Mouse (Mus musculus): ENCODE measurements around the gene Krtap5-1. TPM values are rescaled to one million over a fixed set of nuclear protein-coding genes. Genes with fewer than 3 reads are reported as not detected.
"Not testable (repeated sequence)": the region's sequence is repeated elsewhere in the genome, so short reads cannot be mapped to it uniquely, and the experiment has no call there.

Gene Krtap5-1
- not detected in 2 replicates for polyA plus RNA-seq (2015; fragmentation: Nextera tagmentation; extraction: Ambion mirVana)

GRCm38 (mm10) chr7:142297018-142297417, at the start of gene Krtap5-1:
TSS of gene Krtap5-1 (minus strand) at chr7:142297118.
- ATAC-seq (replicated peaks); H3K36me3 ChIP-seq (replicated peaks); H3K9me3 ChIP-seq; H3K4me1 ChIP-seq; H3K27me3 ChIP-seq (replicated peaks); H3K27ac ChIP-seq; H3K4me2 ChIP-seq; H3K4me3 ChIP-seq; H3K9ac ChIP-seq: not testable (repeated sequence)

DNA sequence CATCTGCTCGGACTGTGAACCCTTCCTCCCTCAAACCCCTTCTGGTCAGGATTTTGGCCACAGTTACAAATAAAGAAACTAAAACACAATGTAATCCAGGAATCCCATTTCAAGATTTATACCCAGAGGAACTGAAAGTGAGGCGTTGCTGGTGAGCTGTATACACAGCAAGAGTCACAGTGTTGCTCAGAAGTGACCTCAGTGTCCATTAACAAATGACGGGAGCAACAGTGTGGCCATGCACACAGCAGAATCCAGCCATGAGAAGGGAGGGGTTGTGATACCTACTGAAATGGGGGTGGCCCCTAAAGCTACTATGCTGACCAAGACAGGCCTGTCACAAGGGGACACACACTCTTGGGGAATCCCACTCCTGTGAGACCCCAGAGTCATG, 45.3 kb upstream of the Krtap5-1 start:
- Histone ChIP-seq H3K27ac (no peak overlapping the region), H3K4me2 (no peak overlapping the region), H3K4me3 (no peak overlapping the region), H3K9me3 (no peaks in the 10 kb centered on the region), H3K36me3 (replicated peaks) (no peaks in the 10 kb centered on the region), H3K4me1 (no peaks in the 10 kb centered on the region), H3K9ac (no peak overlapping the region), H3K27me3 (replicated peaks) (no peaks in the 10 kb centered on the region)
- 80% methylated on average over 3 of the region's 3 CpGs for WGBS
- ATAC-seq (replicated peaks), result no peak

DNA sequence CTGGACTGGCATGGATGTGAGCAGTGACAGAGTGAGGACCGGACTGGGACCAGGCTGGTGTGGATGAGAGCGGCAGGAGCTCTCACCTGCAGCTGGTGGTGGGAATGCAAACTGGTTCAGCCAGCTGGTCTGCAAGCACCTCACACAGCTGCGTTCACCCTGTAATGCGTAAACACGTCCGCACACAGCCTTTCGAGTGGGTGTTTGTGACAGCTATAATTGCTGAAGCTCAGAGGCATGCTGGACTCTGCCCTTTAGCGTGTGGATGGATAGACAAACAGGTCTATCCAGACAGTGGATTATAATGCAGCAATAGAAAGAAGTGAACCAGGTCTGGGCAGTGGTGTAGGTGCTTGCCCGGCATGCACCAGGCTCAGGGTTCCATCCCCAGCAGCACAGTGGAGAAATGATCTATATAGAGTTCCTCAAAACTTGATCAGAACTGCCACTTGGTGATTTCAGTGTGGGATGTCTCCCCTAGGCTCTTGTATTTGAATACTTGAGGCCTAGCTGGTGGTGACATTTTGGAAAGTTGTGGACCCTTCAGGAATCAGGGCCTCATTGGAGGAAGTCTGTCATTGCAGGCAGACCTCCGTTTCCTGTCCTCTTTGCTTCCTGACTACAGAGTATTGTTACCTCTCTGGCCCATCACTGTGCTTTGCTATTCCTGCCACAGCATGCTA, 44.8 kb upstream of the Krtap5-1 start:
- no peak overlapping the region for H3K4me3 ChIP-seq
- WGBS, result 87% methylated on average over 10 of the region's 10 CpGs
- ATAC-seq (replicated peaks), result no peak
- H3K27me3 ChIP-seq (replicated peaks), result no peaks in the 10 kb centered on the region
- H3K36me3 ChIP-seq (replicated peaks), result no peaks in the 10 kb centered on the region
- no peak overlapping the region for H3K9ac ChIP-seq
- H3K4me1 ChIP-seq, result no peaks in the 10 kb centered on the region
- no peak overlapping the region for H3K4me2 ChIP-seq
- no peaks in the 10 kb centered on the region for H3K9me3 ChIP-seq
- no peak overlapping the region for H3K27ac ChIP-seq

DNA sequence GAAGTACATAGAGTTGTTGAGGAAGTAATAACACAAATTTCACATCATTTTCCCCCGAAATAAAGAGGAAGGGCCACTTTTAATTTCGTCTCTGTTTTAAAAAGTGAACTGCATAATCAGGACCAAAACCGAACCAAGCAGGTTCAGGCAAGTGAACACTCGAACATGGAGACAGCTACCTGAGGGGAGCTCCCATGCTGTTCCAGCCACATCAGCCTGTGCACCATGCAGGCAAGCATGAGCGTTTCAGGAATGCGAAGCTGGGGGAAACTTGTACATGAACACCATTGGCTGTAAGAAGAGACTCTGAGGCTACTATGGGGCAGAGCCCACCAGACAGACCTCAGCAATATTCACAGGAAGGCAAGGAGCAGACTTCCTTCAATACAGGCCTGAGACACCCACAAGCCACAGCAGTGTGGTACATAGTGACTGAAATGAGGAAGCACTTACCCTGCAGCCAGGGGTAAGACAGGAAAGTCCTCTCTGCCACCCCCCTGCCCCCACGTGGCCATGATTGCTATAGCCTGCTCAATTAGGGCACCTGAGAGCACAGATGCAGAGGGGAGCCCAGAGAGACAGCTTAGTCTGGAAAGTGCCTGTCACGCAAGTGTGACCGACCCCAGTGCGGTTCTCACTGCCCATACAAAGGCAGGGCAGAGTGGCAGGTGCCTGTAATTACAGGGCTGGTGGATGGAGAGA, 43.5 kb upstream of the Krtap5-1 start:
- Histone ChIP-seq H3K4me1 (no peaks in the 10 kb centered on the region), H3K9ac (no peak overlapping the region), H3K27me3 (replicated peaks) (no peaks in the 10 kb centered on the region), H3K4me3 (no peak overlapping the region), H3K27ac (no peak overlapping the region), H3K36me3 (replicated peaks) (no peaks in the 10 kb centered on the region), H3K4me2 (no peak overlapping the region), H3K9me3 (no peaks in the 10 kb centered on the region)
- WGBS, result 58% methylated on average over 10 of the region's 10 CpGs
- ATAC-seq (replicated peaks), result no peak

- H3K27ac ChIP-seq, result no peak overlapping the region
- no peaks in the 10 kb centered on the region for H3K27me3 ChIP-seq (replicated peaks)
- no peaks in the 10 kb centered on the region for H3K9me3 ChIP-seq
- no peak overlapping the region for H3K4me2 ChIP-seq
- H3K9ac ChIP-seq, result no peak overlapping the region
- WGBS, result 76% methylated on average over 8 of the region's 8 CpGs
- no peaks in the 10 kb centered on the region for H3K36me3 ChIP-seq (replicated peaks)
- no peaks in the 10 kb centered on the region for H3K4me1 ChIP-seq
- ATAC-seq (replicated peaks), result no peak
- no peak overlapping the region for H3K4me3 ChIP-seq
These were observed 38.2 kb upstream of the Krtap5-1 start for GRCm38 (mm10) chr7:142335151-142335550.

DNA sequence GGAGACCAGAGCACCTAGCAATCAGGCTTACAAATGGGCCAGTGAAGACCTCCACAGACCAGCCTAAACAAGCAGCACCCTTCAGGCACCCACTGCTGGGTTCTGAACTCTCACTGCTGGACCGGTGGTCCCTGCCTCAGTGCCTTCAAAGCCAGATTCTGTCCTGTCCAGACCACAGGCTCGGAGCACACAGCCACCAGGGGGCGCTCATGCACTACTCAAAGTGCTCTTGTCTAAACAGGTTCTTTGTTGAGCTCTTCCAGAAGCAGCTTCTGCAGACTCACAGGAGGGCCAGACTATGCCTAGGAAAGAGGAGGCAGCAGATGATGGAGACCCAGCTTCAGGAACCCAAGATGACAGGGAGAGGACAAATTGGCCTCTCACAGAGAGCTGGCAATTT, 37.3 kb upstream of the Krtap5-1 start:
- Histone ChIP-seq H3K4me2 (no peak overlapping the region), H3K4me1 (no peaks in the 10 kb centered on the region), H3K4me3 (no peak overlapping the region), H3K36me3 (replicated peaks) (no peaks in the 10 kb centered on the region), H3K27ac (no peak overlapping the region), H3K27me3 (replicated peaks) (no peaks in the 10 kb centered on the region), H3K9me3 (no peaks in the 10 kb centered on the region), H3K9ac (no peak overlapping the region)
- ATAC-seq (replicated peaks), result peak; percentile 83
- WGBS, result 13% methylated on average over 3 of the region's 3 CpGs

GRCm38 (mm10) chr7:142332741-142333140, 35.8 kb upstream of the Krtap5-1 start:
- ATAC-seq (replicated peaks); H3K36me3 ChIP-seq (replicated peaks); H3K4me1 ChIP-seq; H3K27me3 ChIP-seq (replicated peaks); H3K4me2 ChIP-seq; H3K27ac ChIP-seq; H3K9me3 ChIP-seq; H3K4me3 ChIP-seq; H3K9ac ChIP-seq: not testable (repeated sequence)
- WGBS, result 77% methylated on average over 5 of the region's 9 CpGs

DNA sequence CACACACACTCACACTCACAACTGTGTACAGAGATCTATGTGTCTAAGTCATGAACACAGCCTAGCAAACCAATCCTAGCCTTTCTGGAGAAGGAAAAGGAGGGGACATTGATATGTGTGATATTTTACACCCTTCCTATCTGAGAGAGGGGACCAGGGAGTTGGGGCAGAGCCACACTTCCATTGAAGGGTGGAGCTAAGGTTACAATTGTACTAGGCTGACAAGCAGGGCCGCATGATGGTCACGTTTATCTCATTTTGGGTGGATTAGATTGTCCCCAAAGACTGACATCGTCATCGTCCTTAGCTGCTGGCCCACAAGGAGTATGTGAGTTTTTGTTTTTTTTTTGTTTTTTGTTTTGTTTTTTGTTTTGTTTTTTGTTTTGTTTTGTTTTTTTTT, 34.4 kb upstream of the Krtap5-1 start:
- no peak for ATAC-seq (replicated peaks)
- Histone ChIP-seq H3K4me1 (no peaks in the 10 kb centered on the region), H3K4me3 (no peak overlapping the region), H3K36me3 (replicated peaks) (no peaks in the 10 kb centered on the region), H3K27me3 (replicated peaks) (no peaks in the 10 kb centered on the region), H3K9ac (no peak overlapping the region), H3K4me2 (no peak overlapping the region), H3K27ac (no peak overlapping the region), H3K9me3 (no peaks in the 10 kb centered on the region)
- WGBS, result 92% methylated on average over 4 of the region's 4 CpGs

- H3K9ac ChIP-seq, result no peak overlapping the region
- no peak for ATAC-seq (replicated peaks)
- no peaks in the 10 kb centered on the region for H3K9me3 ChIP-seq
- no peaks in the 10 kb centered on the region for H3K27me3 ChIP-seq (replicated peaks)
- no peak overlapping the region for H3K4me2 ChIP-seq
- 72% methylated on average over 9 of the region's 9 CpGs for WGBS
- no peak overlapping the region for H3K27ac ChIP-seq
- no peaks in the 10 kb centered on the region for H3K36me3 ChIP-seq (replicated peaks)
- H3K4me3 ChIP-seq, result no peak overlapping the region
- no peaks in the 10 kb centered on the region for H3K4me1 ChIP-seq
These were observed 33.4 kb upstream of the Krtap5-1 start for GRCm38 (mm10) chr7:142330271-142330724.

GRCm38 (mm10) chr7:142328507-142328906, 31.6 kb upstream of the Krtap5-1 start:
- WGBS, result 66% methylated on average over 3 of the region's 3 CpGs
- no peak overlapping the region for H3K9ac ChIP-seq
- no peak overlapping the region for H3K4me2 ChIP-seq
- no peak for ATAC-seq (replicated peaks)
- no peaks in the 10 kb centered on the region for H3K4me1 ChIP-seq
- H3K27ac ChIP-seq, result no peak overlapping the region
- H3K9me3 ChIP-seq, result no peaks in the 10 kb centered on the region
- H3K27me3 ChIP-seq (replicated peaks), result no peaks in the 10 kb centered on the region
- H3K4me3 ChIP-seq, result no peak overlapping the region
- no peaks in the 10 kb centered on the region for H3K36me3 ChIP-seq (replicated peaks)

DNA sequence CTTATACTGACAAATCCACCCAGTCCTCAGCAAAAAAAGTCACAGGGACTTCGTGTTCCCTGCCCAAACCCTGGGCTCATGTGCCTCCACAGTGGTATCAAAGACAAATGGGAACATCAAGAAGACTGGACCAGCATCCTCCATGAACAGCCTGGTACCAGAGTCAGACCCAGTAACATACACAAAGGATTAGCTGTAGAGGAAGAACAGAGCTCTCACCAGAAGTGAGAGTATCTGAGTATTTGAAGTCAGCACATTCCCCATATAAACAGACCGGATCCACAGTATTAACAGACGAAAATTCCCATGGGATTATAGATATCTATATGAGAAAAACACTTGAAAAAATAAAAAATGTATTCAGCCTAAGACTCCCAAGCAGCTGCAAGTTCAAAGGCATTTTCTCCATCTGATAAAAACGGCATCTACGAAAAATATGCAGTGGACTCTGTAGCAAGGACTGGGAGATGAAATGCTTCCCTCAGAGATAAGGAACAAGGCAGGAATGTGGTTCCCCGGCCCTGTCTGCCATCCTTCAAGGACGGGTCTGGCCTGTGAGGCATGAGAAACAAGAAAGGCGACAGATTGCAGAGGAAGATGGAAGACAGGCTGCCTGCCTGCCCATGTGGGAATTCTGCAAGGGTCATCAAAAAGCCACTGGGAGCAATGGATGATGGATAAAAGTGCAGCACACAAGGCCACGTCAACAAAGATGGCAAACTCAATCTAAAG, 30.0 kb upstream of the Krtap5-1 start:
- WGBS, result 71% methylated on average over 9 of the region's 9 CpGs
- Histone ChIP-seq H3K9ac (no peak overlapping the region), H3K36me3 (replicated peaks) (no peaks in the 10 kb centered on the region), H3K4me2 (no peak overlapping the region), H3K9me3 (no peaks in the 10 kb centered on the region), H3K4me3 (no peak overlapping the region), H3K27me3 (replicated peaks) (no peaks in the 10 kb centered on the region), H3K4me1 (no peaks in the 10 kb centered on the region), H3K27ac (no peak overlapping the region)
- ATAC-seq (replicated peaks), result no peak

- H3K4me1 ChIP-seq, result no peaks in the 10 kb centered on the region
- H3K36me3 ChIP-seq (replicated peaks), result no peaks in the 10 kb centered on the region
- no peak for ATAC-seq (replicated peaks)
- H3K9ac ChIP-seq, result no peak overlapping the region
- 87% methylated on average over 12 of the region's 12 CpGs for WGBS
- H3K27ac ChIP-seq, result no peak overlapping the region
- no peak overlapping the region for H3K4me2 ChIP-seq
- no peaks in the 10 kb centered on the region for H3K9me3 ChIP-seq
- no peaks in the 10 kb centered on the region for H3K27me3 ChIP-seq (replicated peaks)
- no peak overlapping the region for H3K4me3 ChIP-seq
These were observed 26.6 kb upstream of the Krtap5-1 start for GRCm38 (mm10) chr7:142323396-142324117.
